Mouse (Mus musculus) gastrocnemius, postnatal 14 days (tissue): ENCODE results near the gene D10Wsu102e. TPM values are rescaled to one million over a fixed set of nuclear protein-coding genes. Genes with fewer than 3 reads are reported as not detected.
A peak's percentile ranks its signal among the peaks of the same experiment; 100 is the strongest.

Experiments
- DNase-seq: peaks from one replicate; pipeline ENCODE4 v3.0.0; 2021; ENCODE audit warnings: mixed read lengths
- intact Hi-C: fragments of 180-260 bp; cut with DNase I; formaldehyde crosslinking; loops from one replicate; pipeline ENCODE4 v1.15.1; 2025; ENCODE audit warnings: low total_unique reads
- long read RNA-seq, 2 experiments: library from polyadenylated mRNA; stranded (forward); transcript quantifications; one replicate each; pipeline ENCODE4 v2.0.0; 2021
- total RNA-seq, 2 experiments: library from RNA; stranded (reverse); gene quantifications; 2 replicates each; pipeline ENCODE4 v1.2.3; 2021

The D10Wsu102e gene
- total RNA-seq: under 1 TPM; 0.64 to 0.70 TPM
- long read RNA-seq, experiment 1, full-length matches to known transcripts: 5 of 5 reads
- long read RNA-seq, experiment 1, partial matches to known transcripts: 0 of 5 reads
- long read RNA-seq, experiment 1, other reads (novel, unspliced or antisense): 0 of 5 reads
- long read RNA-seq, experiment 2, full-length matches to known transcripts: 5 of 10 reads
- long read RNA-seq, experiment 2, partial matches to known transcripts: 4 of 10 reads
- long read RNA-seq, experiment 2, other reads (novel, unspliced or antisense): 1 of 10 reads

DNA sequence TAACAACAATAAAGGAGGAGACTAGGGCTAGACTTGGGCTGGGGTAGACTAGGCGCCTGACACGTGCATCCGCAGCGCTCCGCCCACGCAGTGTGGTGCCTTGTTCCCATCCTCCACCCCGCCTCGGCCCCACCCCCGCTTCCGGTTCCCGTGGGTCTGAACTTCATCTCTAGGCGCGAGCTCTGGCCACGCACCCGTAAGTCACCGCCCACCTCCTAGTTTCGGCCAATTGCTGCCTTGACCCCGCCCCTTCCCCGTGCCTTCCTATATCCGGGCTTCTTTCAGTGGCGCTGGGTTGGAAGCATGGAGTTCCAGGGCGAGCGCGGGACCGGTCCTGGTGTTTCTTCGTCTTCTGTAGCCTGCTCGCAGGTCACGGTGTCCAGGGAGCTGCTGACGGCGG, at the start of gene D10Wsu102e:
Gene D10Wsu102e, plus strand, starts transcription at position 266 of the 400 bp plus-strand sequence.
- DNase-seq: peak; percentile 96
- intact Hi-C loops: no loop called here

DNA sequence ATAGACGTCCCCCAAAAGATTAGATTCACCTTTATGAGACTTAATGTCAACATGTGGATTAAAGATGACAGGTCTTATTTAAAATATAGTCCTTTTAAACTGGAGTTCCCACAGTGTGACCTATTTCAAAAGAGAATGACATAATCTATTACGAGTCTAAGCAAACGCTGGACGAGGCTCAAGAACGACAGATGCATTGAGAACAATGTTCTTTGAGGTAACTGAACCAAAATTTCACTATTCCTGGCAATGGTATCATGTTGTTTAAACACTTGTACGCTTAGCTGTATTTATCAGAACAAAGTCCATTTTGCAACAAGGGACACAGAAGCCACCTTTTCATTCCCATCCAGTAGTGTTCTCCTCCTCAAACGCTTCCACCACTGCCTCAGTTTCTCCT, 49.7 kb upstream of the D10Wsu102e start:
- intact Hi-C loops: no loop called here
- no peak for DNase-seq

DNA sequence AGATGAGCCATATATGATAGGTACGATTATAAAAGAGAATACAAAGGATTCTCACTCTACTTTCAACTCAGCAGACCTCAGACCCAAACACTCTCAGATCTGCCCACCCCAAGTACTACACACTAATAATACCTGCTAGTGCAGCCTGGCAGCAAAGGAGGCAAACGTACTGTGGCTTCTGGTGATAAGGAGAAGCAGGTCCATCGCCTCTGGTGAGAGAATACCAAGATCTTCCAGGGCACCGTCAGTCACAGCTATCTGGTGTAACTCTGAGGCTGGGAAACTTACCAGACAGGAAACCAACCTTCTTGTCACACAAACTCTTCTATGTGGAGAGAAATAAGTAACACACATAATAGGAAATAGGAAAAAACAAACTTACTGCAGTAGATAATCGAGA, 47.0 kb upstream of the D10Wsu102e start:
- intact Hi-C loops: no loop called here
- DNase-seq: no peak

DNA sequence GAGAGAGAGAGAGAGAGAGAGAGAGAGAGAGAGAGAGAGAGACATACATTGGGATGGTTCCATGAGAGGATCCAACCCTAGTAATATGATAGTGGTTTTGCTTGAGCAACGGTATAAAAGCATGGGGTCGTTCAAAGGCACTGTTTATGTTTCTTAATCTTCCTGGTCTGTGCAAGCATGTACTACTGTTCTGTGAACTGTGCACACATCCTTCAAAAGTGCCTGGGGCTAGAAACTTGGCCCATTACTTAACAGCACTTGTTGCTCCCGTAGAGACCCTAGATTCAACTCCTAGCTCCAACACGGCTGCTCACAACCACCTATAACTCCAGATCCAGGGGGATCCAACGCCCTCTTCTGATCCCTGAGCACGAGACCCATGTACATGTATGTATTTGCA, 39.6 kb upstream of the D10Wsu102e start:
- intact Hi-C loops: no loop called here

DNA sequence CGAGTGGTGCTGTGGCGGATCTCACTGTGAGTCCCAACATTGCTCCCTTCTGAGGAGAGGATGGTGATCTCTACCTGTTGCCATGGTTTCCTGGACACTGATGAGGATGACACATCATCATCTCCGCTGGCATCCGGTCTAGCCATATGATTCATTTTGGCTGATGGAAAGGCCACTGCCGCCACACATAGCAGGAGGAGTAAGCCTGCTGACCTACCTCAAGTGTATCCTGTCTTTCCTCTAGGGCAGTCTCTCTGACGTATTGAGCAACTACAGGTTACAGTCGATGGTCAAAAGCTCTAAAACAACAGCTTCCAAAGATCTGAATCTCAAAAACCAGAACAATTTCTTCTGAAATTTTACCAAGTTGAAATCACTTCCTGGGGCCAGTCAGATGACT, 39.2 kb upstream of the D10Wsu102e start:
- intact Hi-C loops: no loop called here
- no peak for DNase-seq

More for the DNA sequence above, 39.6 kb upstream of the D10Wsu102e start:
- DNase-seq: no peak

DNA sequence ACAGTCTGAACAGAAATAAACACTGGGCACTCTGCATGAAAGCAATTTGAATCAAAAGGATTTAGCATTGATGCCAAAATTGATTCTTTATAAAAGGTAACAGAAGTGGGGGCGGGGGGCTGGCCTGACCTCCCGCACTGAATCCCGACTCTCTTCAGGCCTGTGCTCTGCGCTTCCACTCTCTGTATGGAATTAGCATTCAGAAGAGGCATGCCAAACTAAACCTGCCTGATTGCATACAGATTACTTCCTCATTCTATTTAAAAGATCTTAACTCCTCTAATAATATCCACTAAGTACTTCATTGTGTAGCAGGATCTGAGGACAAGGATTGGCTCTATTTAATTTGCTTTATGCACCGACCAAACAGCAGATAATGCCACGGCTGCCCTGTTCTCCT, 38.5 kb upstream of the D10Wsu102e start:
- intact Hi-C loops: no loop called here
- no peak for DNase-seq

DNA sequence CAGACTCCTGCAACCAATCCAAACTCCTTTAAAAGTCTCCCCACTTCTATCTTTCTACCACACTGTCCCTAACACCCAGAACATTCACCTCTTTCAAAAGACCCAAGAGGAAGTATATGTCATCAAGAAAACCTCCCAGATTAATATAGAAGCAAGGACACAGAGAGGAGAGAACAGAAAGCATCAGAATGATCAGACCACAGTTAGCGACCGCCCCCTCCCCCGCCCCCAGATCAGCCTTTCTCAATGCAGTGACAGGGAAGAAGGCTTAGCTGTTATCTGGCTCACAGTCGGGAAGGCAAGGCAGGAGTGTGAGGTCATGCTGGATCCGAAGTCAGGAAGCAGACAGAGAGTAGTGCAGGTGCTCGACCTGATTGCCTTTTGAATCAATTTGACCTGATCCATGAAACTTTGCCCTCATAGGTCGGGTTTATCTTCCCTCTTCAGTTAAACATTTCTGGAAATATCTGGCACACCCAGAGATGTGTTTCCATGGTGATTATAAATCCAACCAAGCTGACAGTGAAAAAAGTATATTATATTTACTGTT, 37.4 kb upstream of the D10Wsu102e start:
- intact Hi-C loops: no loop called here
- no peak for DNase-seq

DNA sequence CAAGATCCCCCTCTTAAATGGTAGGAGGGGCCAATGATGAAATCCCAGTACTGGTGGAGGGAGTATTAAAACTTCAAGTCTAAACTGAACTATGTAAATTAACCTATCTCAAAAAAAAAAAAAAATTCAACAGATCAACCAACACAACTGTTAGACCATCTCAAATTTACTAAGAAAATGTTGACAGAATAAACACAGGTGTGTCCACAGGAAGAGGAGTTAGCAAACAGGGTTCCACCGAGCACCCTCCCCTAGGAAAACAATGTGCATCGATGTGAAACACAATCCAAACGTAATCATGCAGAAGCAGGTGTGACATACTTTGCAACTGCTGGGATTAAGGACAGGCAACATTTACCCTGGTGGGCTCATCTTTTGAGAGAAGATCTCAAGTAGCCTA, 35.1 kb upstream of the D10Wsu102e start:
- intact Hi-C loops: no loop called here

DNA sequence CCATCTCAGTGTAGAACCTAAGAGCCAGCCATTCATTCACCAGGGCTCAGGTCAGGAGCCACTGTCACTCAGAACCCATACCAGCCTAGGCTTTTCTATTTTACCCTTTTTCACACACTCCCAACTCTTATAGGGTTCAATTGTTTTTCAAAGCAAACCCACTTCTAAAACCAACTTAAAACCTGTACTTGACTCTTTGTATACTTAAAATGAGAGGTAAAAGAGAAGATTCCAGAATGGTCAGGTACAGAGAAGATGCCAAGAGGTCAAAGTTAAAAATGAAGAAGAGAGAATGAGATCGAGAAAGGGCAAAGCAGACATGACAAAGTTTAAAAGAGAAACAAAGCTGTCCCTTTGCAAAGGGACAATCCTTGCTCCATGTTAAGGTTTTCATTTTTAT, 34.1 kb upstream of the D10Wsu102e start:
- intact Hi-C loops: no loop called here
- no peak for DNase-seq

More for the DNA sequence above, 35.1 kb upstream of the D10Wsu102e start:
- no peak for DNase-seq

DNA sequence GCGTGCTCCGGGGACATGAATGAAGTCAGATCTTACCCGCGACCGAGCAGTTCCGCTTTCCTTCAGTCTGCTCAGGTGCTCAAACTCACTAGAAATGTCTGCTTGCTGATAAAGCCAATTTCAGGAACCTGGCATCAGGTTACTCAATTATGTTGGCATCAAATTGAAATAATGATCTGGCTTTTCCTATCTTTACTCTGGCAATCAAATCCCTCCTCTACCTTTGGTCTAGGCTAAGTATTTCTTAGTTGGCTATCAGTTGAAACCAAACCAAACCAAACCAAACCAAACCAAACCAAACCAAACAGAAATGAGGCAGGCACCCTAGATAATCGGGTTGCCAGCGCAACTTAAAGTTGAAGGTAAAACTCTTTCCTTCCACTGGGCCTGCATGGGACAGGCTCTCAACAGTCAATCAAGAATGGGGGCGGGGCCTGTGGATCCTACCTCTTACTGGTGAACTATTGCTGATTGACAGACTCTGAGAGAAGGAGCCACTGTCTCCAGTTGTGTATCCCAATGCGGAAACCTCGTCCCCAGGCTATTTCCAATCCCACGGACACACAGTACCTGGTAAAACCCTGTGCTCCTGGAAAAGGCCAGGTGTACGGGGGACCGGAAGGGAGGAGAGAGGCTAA, 33.3 kb upstream of the D10Wsu102e start:
- no peak for DNase-seq
- intact Hi-C loops: no loop called here

DNA sequence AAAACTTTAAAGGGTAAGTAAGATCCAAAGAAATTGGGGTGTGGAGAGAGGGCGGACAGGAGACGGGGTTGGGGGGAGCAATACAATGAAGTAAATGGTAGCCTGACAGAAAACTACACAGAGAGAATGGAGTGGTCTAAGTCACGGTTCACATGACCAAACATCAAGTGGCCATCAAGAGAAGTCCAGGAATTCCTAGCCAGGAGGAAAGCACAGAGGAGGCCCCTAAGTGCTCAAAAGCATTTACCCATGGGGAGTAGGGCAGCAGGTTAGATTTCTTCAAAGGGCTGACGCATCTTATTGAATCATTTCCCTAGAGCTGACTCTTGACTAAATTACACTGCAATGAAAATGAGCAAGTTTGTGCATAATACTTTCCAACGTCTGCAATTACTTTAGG, 31.2 kb upstream of the D10Wsu102e start:
- DNase-seq: no peak
- intact Hi-C loops: no loop called here

DNA sequence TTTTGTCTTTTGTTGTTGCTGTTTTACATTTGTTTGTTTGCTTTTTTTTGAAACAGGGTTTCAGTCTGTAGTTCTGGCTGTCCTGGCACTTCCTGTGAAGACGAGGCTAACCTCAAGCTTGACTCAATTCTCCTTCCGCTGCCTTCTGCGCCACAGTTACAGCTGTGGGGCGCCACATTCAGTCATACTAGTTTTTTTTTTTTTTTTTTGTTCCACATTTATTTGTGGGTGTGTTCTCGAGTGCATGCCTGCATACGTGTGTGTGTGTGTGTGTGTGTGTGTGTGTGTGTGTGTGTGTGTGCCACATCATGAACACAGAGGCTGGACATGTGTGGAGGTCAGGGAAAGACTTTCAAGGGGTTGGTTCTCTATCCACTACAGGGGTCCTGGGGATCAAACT, 29.7 kb upstream of the D10Wsu102e start:
- DNase-seq: no peak

DNA sequence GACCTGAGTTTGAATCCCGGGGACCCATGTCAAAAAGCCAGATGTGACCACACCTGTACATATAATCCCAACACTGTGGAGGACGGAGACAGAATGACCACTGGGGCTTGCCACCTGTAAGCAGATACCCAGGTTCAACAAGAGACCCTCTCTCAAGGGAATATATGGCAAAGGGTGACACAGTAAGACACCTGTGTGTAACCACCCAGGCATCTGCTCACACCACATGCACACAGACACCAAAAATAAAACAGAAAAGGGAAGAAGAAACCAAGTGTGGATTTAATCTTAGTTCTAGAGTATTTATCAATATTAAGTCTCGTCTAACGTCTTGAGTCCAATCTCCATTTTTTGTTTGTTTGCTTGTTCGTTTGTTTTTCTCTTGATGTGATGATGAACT, 28.2 kb upstream of the D10Wsu102e start:
- no peak for DNase-seq
- intact Hi-C loops: no loop called here

More for the DNA sequence above, 29.7 kb upstream of the D10Wsu102e start:
- intact Hi-C loops: no loop called here

DNA sequence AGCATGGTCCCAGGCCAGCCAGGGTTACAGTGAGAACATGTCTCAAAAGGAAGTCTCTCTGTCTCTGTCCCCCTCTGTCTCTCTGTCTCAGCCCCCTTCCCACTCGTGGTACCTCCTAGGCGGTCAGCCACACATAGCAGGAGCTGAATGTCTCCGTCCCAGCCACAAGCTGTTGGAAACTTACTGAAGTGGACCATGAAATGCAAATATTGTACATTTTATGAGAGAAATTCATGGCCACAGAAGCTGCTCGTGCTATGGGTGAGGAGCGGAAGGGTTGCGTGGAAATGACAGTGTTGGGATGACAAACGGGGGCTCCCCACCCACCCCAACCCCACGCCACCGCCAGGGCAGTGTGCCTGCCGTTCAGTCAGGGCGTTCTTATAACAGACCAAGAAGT, 27.4 kb upstream of the D10Wsu102e start:
- intact Hi-C loops: no loop called here

DNA sequence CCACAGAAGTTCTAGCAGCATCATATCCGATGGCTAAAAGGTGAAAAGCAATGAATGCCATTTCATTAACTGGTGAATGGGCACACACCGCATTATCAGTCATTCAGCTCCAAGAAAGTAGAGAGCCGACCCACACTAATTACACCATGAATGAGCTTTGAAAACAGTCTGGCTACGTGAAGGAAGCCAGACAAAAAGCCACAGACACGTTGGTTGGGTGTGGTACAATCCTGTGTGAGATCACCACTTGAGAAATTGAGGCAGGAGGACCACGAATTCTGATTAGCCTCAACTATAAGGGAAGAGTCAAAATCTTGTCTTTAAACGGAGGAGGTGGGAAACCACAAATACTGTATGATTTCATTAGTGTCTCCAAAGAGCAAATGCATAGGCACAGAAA, 23.7 kb upstream of the D10Wsu102e start:
- DNase-seq: no peak

More for the DNA sequence above, 27.4 kb upstream of the D10Wsu102e start:
- no peak for DNase-seq

DNA sequence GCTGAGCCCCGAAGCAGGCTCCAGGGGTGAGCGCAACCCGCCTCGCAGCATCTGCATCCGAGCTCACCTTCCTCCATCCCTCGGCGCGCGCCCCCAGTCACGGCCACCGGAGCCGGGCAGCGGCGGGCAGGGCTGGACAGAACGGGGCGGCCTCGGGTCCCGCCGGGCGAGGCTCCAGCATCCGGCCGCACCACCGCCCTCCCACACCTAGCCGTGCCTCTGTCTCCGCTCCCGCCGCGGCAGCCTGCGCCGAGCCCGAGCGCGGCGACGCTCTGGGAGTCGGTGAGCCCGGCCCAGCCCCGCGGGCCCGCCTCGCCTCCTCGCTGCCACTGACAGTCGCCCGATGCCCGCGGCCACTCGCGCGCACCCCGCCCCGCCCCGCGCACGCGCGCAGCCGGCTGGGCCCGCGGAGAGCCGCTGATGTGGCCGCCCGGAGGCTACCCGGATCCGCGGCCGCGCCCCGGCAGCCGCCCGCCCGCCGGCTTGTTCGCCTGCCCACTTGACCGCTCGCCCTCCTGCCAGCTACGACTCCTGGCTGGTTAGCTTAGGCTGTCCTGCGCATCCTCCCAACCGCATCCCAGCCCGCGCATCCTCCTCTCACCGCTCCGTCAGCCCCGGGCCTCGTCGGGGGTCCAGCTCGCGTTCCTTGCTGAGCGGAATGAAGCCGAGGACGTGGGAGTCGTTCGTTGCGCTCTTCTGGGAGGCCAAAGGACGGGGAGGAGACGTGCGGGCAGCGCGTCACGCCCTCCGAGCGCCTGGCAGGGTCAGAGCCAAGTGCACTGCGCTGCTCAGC, 22.7 kb upstream of the D10Wsu102e start, which contains the start of gene Slc41a2:
Gene Slc41a2, minus strand, starts transcription at position 724 of the 793 bp plus-strand sequence.
- DNase-seq: peak; percentile 71
- intact Hi-C loops: no loop called here

More for the DNA sequence above, 23.7 kb upstream of the D10Wsu102e start:
- intact Hi-C loops: no loop called here

DNA sequence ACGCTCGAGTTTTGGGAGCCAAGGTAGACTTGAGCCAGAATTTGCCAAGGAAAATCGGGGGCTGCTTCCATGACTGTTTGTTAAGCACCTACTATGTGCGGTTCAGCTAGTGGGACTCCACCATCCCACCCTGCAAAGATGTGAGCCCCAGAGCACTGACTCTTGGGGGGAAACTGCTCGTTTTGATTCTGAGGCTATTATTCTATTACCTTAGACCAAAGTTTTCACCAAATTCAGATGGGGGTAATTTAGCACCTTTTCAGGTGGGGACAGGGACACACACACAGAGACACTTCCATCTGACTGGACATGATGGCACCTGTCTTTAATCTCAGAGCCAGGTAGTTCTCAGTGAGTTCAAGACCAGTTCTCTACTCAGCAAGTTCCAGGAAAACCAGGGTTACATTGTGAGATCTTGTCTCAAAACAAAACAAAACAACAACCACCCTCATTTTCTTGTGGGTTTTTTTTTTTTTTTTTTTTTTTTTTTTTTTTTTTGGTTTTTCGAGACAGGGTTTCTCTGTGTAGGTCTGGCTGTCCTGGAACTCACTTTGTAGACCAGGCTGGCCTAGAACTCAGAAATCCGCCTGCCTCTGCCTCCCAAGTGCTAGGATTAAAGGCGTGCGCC, 21.9 kb upstream of the D10Wsu102e start:
- DNase-seq: no peak
- intact Hi-C loops: no loop called here

DNA sequence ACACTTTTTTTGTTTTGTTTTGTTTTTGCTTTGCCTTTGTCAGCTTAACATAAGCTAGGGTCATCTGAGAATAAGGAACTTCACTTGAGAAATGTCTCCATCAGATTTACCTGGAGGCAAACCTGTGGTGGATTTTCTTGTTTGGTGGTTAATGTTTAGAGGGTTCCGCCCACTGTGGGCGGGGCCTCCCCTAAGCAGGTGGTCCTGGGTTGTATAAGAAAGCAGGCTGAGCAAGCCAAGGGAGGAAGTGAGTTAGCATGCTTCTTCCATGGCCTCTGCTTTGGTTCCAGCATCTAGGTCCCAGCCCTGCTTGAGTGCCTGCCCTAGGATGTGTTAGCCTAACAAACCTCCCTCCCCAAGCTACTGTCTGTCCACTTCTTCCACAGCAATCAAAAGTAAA, 18.8 kb upstream of the D10Wsu102e start:
- no peak for DNase-seq
- intact Hi-C loops: no loop called here

DNA sequence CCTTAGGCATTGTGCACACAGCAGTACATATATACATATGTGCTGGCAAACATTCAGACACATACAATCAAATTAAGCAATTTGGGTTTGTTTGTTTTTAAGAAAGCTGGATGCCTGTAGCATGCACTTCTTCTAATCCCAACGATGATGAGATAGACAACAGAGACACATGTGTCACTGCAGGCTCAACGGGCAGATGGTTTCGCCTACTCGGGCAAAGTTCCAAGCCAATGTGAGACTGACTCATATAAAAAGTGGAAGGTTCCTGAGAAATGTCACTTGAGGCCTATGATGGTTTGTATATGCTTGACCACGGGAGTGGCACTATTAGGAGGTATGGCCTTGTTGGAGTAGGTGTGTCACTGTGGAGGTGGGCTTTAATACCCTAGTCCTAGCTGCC, 16.9 kb upstream of the D10Wsu102e start:
- intact Hi-C loops: no loop called here
- peak; percentile 22 for DNase-seq
